Mouse (Mus musculus): ENCODE data around the gene Slx4ip.

- TF ChIP-seq GATA1 (IDR thresholded peaks at IDR 0.05; ENCODE audit: borderline replicate concordance, low read length) (no peak), FLI1 (IDR thresholded peaks at IDR 0.05; ENCODE audit: low read length) (no peak)
Measured at GRCm38 (mm10) chr2:137011980-137012379, 121.0 kb downstream of the Slx4ip start.

All from megakaryocyte, embryonic 14.5 days (primary cell).